Mouse (Mus musculus) midbrain, embryonic 13.5 days (tissue): ENCODE data around the gene Adamtsl1. TPM values are rescaled to one million over a fixed set of nuclear protein-coding genes. Genes with fewer than 3 reads are reported as not detected.
A peak's percentile ranks its signal among the peaks of the same experiment; 100 is the strongest.

ENCODE experiments used
- ATAC-seq: fragments of 200-750 bp; cut with Nextera tagmentation; 2 replicates; pipeline ENCODE4 v1.8.0; 2017; ENCODE audit warnings: mild to moderate bottlenecking, moderate TSS enrichment, moderate library complexity
- H3K27ac ChIP-seq: fragments of 300-500 bp; sonication (generic); 2 replicates; pipeline ENCODE4 v1.5.1; 2015; ENCODE audit warnings: inconsistent platforms, mild to moderate bottlenecking, moderate library complexity
- H3K27me3 ChIP-seq: fragments of 300-500 bp; sonication (generic); 2 replicates; pipeline ENCODE4 v1.6.1; 2015; ENCODE audit warnings: mild to moderate bottlenecking, inconsistent platforms
- H3K36me3 ChIP-seq: fragments of 300-500 bp; sonication (generic); 2 replicates; pipeline ENCODE4 v1.6.1; 2015; ENCODE audit warnings: mild to moderate bottlenecking, inconsistent platforms
- H3K4me1 ChIP-seq: fragments of 300-500 bp; sonication (generic); replicated peaks from 2 replicates; pipeline ENCODE4 v1.6.1; 2015; ENCODE audit warnings: inconsistent platforms
- H3K4me2 ChIP-seq: fragments of 300-500 bp; sonication (generic); replicated peaks from 2 replicates; pipeline ENCODE4 v1.6.1; 2015; ENCODE audit warnings: moderate library complexity, mild to moderate bottlenecking, inconsistent platforms
- H3K4me3 ChIP-seq: fragments of 300-500 bp; sonication (generic); replicated peaks from 2 replicates; pipeline ENCODE4 v1.5.1; 2015; ENCODE audit warnings: mild to moderate bottlenecking, inconsistent platforms
- H3K9ac ChIP-seq: fragments of 300-500 bp; sonication (generic); replicated peaks from 2 replicates; pipeline ENCODE4 v1.6.1; 2015; ENCODE audit warnings: mild to moderate bottlenecking, inconsistent platforms
- H3K9me3 ChIP-seq: fragments of 300-500 bp; sonication (generic); 2 replicates; pipeline ENCODE4 v1.6.1; 2016; ENCODE audit warnings: mild to moderate bottlenecking, inconsistent platforms
- WGBS: fragments of 180-500 bp; shearing (Covaris S2); methylation state at CpG from one replicate; pipeline ENCODE4 v1.1.7; 2015; 5-methylcytosine and 5-hydroxymethylcytosine counted together
- polyA plus RNA-seq: library from polyadenylated mRNA; unstranded; fragments of >200 nt; fragmentation: Nextera tagmentation; extraction: Ambion mirVana; gene quantifications from 2 replicates; pipeline ENCODE4 v1.2.1, GENCODE M21; 2015

Gene Adamtsl1
- polyA plus RNA-seq, 1 experiment from 2014 or later = 5.2 TPM

GRCm38 (mm10) chr4:86029486-86029885 is 515.5 kb downstream of the Adamtsl1 start:
- Histone ChIP-seq H3K36me3 (no peaks in the 10 kb centered on the region), H3K27ac (no peak overlapping the region), H3K4me2 (no peak overlapping the region), H3K4me1 (peaks cover 9% of the 10 kb centered on the region), H3K4me3 (no peak overlapping the region), H3K9ac (no peak overlapping the region), H3K9me3 (no peaks in the 10 kb centered on the region), H3K27me3 (no peaks in the 10 kb centered on the region)
- no peak for ATAC-seq
- WGBS = 84% methylated on average over 6 of the region's 6 CpGs

- Histone ChIP-seq H3K4me2 (no peak overlapping the region), H3K36me3 (no peaks in the 10 kb centered on the region), H3K4me1 (peaks cover 9% of the 10 kb centered on the region), H3K9me3 (no peaks in the 10 kb centered on the region), H3K4me3 (no peak overlapping the region), H3K27me3 (no peaks in the 10 kb centered on the region), H3K9ac (no peak overlapping the region), H3K27ac (no peak overlapping the region)
- WGBS = 67% methylated on average over 3 of the region's 3 CpGs
- ATAC-seq = no peak
These were observed 516.2 kb downstream of the Adamtsl1 start for GRCm38 (mm10) chr4:86030208-86030607.

GRCm38 (mm10) chr4:86031041-86031440 is 517.1 kb downstream of the Adamtsl1 start:
- H3K4me1 ChIP-seq = peaks cover 9% of the 10 kb centered on the region
- no peak overlapping the region for H3K9ac ChIP-seq
- H3K9me3 ChIP-seq = no peaks in the 10 kb centered on the region
- H3K4me2 ChIP-seq = no peak overlapping the region
- no peak overlapping the region for H3K27ac ChIP-seq
- H3K36me3 ChIP-seq = no peaks in the 10 kb centered on the region
- no peak overlapping the region for H3K4me3 ChIP-seq
- WGBS = 6% methylated on average over 8 of the region's 8 CpGs
- no peaks in the 10 kb centered on the region for H3K27me3 ChIP-seq
- no peak for ATAC-seq

GRCm38 (mm10) chr4:86040921-86041320 is 526.9 kb downstream of the Adamtsl1 start:
- no peak for ATAC-seq
- WGBS = 39% methylated on average over 8 of the region's 8 CpGs

GRCm38 (mm10) chr4:86045448-86045847 is 531.5 kb downstream of the Adamtsl1 start:
- H3K9ac ChIP-seq = no peak overlapping the region
- WGBS = 91% methylated on average over 6 of the region's 6 CpGs
- no peaks in the 10 kb centered on the region for H3K36me3 ChIP-seq
- ATAC-seq = no peak
- no peaks in the 10 kb centered on the region for H3K27me3 ChIP-seq
- H3K4me2 ChIP-seq = no peak overlapping the region
- peaks cover 6% of the 10 kb centered on the region; the same call in 1 of the 2 replicates for H3K4me1 ChIP-seq
- H3K27ac ChIP-seq = no peak overlapping the region
- no peaks in the 10 kb centered on the region for H3K9me3 ChIP-seq
- no peak overlapping the region for H3K4me3 ChIP-seq

More at GRCm38 (mm10) chr4:86040921-86041320, 526.9 kb downstream of the Adamtsl1 start:
- H3K4me2 ChIP-seq = no peak overlapping the region
- no peaks in the 10 kb centered on the region for H3K9me3 ChIP-seq
- no peaks in the 10 kb centered on the region for H3K36me3 ChIP-seq
- H3K4me1 ChIP-seq = peaks cover 6% of the 10 kb centered on the region; the same call in 1 of the 2 replicates
- no peaks in the 10 kb centered on the region for H3K27me3 ChIP-seq
- H3K27ac ChIP-seq = no peak overlapping the region
- H3K4me3 ChIP-seq = no peak overlapping the region
- H3K9ac ChIP-seq = no peak overlapping the region

GRCm38 (mm10) chr4:86045876-86046275 is 531.9 kb downstream of the Adamtsl1 start:
- H3K4me2 ChIP-seq = no peak overlapping the region
- no peaks in the 10 kb centered on the region for H3K36me3 ChIP-seq
- H3K27me3 ChIP-seq = no peaks in the 10 kb centered on the region
- peaks cover 4% of the 10 kb centered on the region; the same call in 1 of the 2 replicates for H3K4me1 ChIP-seq
- no peak overlapping the region for H3K4me3 ChIP-seq
- 66% methylated on average over 6 of the region's 6 CpGs for WGBS
- H3K9ac ChIP-seq = no peak overlapping the region
- ATAC-seq = 0 out of 2 replicates have a peak, but pooled peaks have one; percentile 65
- H3K27ac ChIP-seq = no peak overlapping the region
- no peaks in the 10 kb centered on the region for H3K9me3 ChIP-seq

GRCm38 (mm10) chr4:86046881-86047280 is 532.9 kb downstream of the Adamtsl1 start:
- no peak overlapping the region for H3K9ac ChIP-seq
- H3K27ac ChIP-seq = no peak overlapping the region
- WGBS = 91% methylated on average over 1 of the region's 1 CpGs
- no peaks in the 10 kb centered on the region for H3K4me1 ChIP-seq
- no peaks in the 10 kb centered on the region for H3K9me3 ChIP-seq
- no peak for ATAC-seq
- no peak overlapping the region for H3K4me2 ChIP-seq
- H3K4me3 ChIP-seq = no peak overlapping the region
- H3K36me3 ChIP-seq = no peaks in the 10 kb centered on the region
- H3K27me3 ChIP-seq = no peaks in the 10 kb centered on the region

- H3K36me3 ChIP-seq = no peaks in the 10 kb centered on the region
- peak overlapping the region; percentile 61 for H3K9ac ChIP-seq
- peak overlapping the region; percentile 74 for H3K27ac ChIP-seq
- no peaks in the 10 kb centered on the region for H3K9me3 ChIP-seq
- under 1% methylated on average over 20 of the region's 20 CpGs for WGBS
- peaks cover 6% of the 10 kb centered on the region for H3K4me1 ChIP-seq
- 0 out of 2 replicates have a peak, but pooled peaks cover 2% of the 10 kb centered on the region for H3K27me3 ChIP-seq
- H3K4me3 ChIP-seq = peak overlapping the region; percentile 44
- H3K4me2 ChIP-seq = peak overlapping the region; percentile 65
- ATAC-seq = peak; percentile 99
These were observed 539.7 kb downstream of the Adamtsl1 start for GRCm38 (mm10) chr4:86053487-86054237.

GRCm38 (mm10) chr4:86060614-86061013 is 546.6 kb downstream of the Adamtsl1 start:
- 86% methylated on average over 4 of the region's 4 CpGs for WGBS
- Histone ChIP-seq H3K9ac (no peak overlapping the region), H3K36me3 (no peaks in the 10 kb centered on the region), H3K9me3 (no peaks in the 10 kb centered on the region), H3K27ac (no peak overlapping the region), H3K4me3 (no peak overlapping the region), H3K27me3 (no peaks in the 10 kb centered on the region), H3K4me2 (no peak overlapping the region), H3K4me1 (no peaks in the 10 kb centered on the region)
- ATAC-seq = no peak

GRCm38 (mm10) chr4:86068376-86068775 is 554.4 kb downstream of the Adamtsl1 start:
- no peaks in the 10 kb centered on the region for H3K36me3 ChIP-seq
- peaks cover 16% of the 10 kb centered on the region for H3K4me1 ChIP-seq
- H3K27me3 ChIP-seq = no peaks in the 10 kb centered on the region
- 80% methylated on average over 5 of the region's 5 CpGs for WGBS
- H3K27ac ChIP-seq = no peak overlapping the region
- H3K9me3 ChIP-seq = no peaks in the 10 kb centered on the region
- peak; percentile 52; the same call in 1 of the 2 replicates for ATAC-seq
- H3K9ac ChIP-seq = no peak overlapping the region
- H3K4me2 ChIP-seq = no peak overlapping the region
- no peak overlapping the region for H3K4me3 ChIP-seq

- H3K27me3 ChIP-seq = no peaks in the 10 kb centered on the region
- peak overlapping the region; percentile 61 for H3K27ac ChIP-seq
- 18% methylated on average over 13 of the region's 13 CpGs for WGBS
These were observed 555.1 kb downstream of the Adamtsl1 start for GRCm38 (mm10) chr4:86068875-86069718.

GRCm38 (mm10) chr4:86074871-86075270 is 560.9 kb downstream of the Adamtsl1 start:
- H3K9ac ChIP-seq = no peak overlapping the region
- H3K4me3 ChIP-seq = no peak overlapping the region
- H3K4me2 ChIP-seq = no peak overlapping the region
- H3K9me3 ChIP-seq = no peaks in the 10 kb centered on the region
- H3K27me3 ChIP-seq = no peaks in the 10 kb centered on the region
- H3K4me1 ChIP-seq = 0 out of 2 replicates have a peak, but pooled peaks cover 3% of the 10 kb centered on the region
- no peak overlapping the region for H3K27ac ChIP-seq
- H3K36me3 ChIP-seq = no peaks in the 10 kb centered on the region
- WGBS = 29% methylated on average over 1 of the region's 1 CpGs
- ATAC-seq = no peak

More at GRCm38 (mm10) chr4:86068875-86069718, 555.1 kb downstream of the Adamtsl1 start:
- no peak overlapping the region for H3K9ac ChIP-seq
- H3K4me1 ChIP-seq = peaks cover 16% of the 10 kb centered on the region
- ATAC-seq = peak; percentile 87
- no peaks in the 10 kb centered on the region for H3K36me3 ChIP-seq
- no peak overlapping the region for H3K4me3 ChIP-seq
- H3K9me3 ChIP-seq = no peaks in the 10 kb centered on the region
- no peak overlapping the region for H3K4me2 ChIP-seq
